Mouse (Mus musculus): ENCODE results near the gene Frmd4a.

The Frmd4a gene

GRCm38 (mm10) chr2:4142221-4142950, 124.9 kb downstream of the Frmd4a start:
- DNase-seq (ENCODE audit: low spot score): no peak

- DNase-seq (ENCODE audit: low spot score): no peak
Observed at GRCm38 (mm10) chr2:4144424-4144823, 126.9 kb downstream of the Frmd4a start.

- no peak for DNase-seq (ENCODE audit: low spot score)
Observed at GRCm38 (mm10) chr2:4152521-4153040, 135.1 kb downstream of the Frmd4a start.

GRCm38 (mm10) chr2:4153131-4153631, 135.7 kb downstream of the Frmd4a start:
- DNase-seq (ENCODE audit: low spot score): no peak

DNA sequence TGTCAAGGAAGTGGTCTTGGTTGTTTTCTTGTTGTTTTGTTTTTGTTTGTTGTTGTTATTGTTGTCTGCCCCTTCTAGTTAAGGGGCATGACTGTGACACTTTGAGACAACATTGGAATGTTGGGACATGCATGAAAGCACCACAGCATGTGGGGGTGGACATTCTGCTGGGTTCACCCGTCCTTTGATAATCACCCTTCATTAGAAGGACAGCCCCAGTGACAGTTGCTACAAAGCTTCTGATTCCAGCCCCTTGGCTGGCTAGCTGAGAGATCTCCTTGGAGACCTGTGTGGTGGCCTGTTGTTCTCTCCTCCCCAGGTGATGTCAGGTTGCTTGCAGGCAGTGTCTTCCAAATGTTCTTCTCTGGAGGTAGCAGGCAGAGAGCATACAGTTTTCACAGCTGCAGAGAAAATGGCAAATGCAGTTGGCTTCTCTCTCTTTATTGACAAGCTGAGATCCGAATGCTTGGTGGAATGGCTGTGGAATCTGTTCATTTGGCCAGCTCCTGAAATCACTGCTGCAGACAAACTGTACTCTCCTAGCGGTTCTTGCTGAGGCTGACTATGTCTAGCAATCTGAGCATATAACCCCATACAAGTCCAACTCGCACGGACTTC, 136.6 kb downstream of the Frmd4a start:
- DNase-seq (ENCODE audit: low spot score): no peak

GRCm38 (mm10) chr2:4154654-4155047, 137.1 kb downstream of the Frmd4a start:
- no peak for DNase-seq (ENCODE audit: low spot score)

- DNase-seq (ENCODE audit: low spot score): no peak
Observed at GRCm38 (mm10) chr2:4155406-4155805, 137.9 kb downstream of the Frmd4a start.

DNA sequence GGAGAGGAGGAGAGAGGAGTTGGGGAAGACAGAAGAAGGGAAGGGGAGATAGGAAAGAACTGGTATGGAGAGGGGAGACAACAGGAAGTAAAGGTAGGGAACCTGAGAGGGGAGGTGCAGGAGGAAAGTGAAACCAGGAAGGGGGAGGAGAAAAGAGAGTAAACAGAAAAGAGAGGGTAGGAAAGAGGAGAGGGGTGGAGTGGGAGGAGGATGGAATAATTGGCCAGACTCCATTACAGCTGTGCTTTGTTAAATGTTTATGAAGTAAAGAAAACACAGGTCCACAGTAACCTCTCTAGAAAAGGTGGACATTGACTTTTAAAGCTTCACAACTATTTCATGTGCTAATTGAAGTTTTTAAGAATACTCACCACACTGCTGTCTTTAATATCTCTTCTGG, 139.0 kb downstream of the Frmd4a start:
- no peak for DNase-seq (ENCODE audit: low spot score)

DNA sequence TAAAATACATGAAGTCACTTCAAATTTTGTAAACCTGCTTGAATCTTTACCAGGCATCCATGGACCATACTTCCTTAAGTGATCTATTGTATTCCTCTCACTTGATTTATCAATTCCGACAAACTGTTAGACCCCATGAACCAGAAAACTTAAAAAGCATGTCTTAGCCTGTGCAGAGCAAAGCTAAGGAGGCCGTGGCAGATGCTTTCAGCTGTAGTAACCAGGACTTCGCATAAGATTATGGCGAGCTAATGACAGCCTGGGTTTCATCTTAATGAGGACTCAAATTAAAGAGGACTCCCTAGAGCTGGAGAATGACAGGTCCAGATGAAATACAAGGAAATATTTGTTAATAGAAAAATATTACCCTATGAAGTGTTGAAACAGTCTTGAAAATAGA, 139.9 kb downstream of the Frmd4a start:
- DNase-seq (ENCODE audit: low spot score): no peak

DNA sequence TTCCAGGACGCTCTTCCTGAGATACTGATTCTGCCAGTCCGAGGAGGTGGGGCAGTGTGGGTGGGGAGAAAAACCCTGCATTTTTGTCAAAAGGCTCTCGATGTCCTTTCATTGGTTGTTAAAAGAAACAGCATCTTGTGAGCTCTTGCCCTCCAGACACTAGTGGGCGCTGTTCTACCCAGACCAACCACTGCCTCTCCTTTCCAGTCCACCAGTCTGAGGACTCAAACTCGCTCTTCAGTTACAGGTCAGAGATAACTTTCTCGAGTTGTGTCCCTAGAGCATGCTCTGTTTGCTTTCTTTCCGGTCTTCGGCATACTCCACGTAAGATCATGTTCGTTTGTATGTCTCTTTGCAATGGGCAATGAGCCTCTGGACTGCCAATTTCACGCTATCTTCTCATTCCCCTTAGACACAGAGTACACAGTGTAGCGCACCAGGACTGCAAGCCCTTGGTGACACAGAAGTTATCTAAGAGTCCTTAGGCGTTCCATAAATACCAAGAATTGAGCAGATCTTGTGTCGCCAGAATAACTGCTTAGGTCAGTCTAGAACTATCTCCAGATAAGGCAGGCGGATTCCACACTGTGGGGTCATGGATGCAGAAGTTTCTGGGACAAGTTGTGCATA, 142.2 kb downstream of the Frmd4a start:
- DNase-seq (ENCODE audit: low spot score): no peak

DNA sequence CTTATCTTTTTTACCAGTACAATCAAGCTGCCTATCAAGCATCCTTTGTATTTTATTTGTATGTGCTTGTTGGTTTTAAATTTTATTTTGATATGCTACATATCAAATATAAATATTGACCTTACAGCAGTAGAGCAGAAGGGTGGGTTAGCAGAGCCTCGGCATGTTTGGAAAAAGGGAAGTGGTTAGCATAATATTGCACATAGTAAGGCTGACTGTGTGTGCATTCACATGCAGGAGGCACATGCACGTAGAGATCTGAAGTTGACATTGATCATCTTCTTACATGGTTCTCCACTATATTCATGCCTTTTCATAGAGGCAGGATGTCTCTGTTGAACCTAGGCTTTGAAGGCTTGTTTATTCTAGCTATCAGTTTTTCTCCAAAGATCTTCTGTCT, 148.7 kb downstream of the Frmd4a start:
- DNase-seq (ENCODE audit: low spot score): no peak

- no peak for DNase-seq (ENCODE audit: low spot score)
Observed at GRCm38 (mm10) chr2:4167131-4167530, 149.6 kb downstream of the Frmd4a start.

GRCm38 (mm10) chr2:4169726-4170125, 152.2 kb downstream of the Frmd4a start:
- DNase-seq (ENCODE audit: low spot score): no peak

GRCm38 (mm10) chr2:4170189-4170588, 152.7 kb downstream of the Frmd4a start:
- DNase-seq (ENCODE audit: low spot score): no peak

GRCm38 (mm10) chr2:4184991-4185390, 167.5 kb downstream of the Frmd4a start:
- no peak for DNase-seq (ENCODE audit: low spot score)

- DNase-seq (ENCODE audit: low spot score): no peak
Observed at GRCm38 (mm10) chr2:4187521-4187920, 170.0 kb downstream of the Frmd4a start.

DNA sequence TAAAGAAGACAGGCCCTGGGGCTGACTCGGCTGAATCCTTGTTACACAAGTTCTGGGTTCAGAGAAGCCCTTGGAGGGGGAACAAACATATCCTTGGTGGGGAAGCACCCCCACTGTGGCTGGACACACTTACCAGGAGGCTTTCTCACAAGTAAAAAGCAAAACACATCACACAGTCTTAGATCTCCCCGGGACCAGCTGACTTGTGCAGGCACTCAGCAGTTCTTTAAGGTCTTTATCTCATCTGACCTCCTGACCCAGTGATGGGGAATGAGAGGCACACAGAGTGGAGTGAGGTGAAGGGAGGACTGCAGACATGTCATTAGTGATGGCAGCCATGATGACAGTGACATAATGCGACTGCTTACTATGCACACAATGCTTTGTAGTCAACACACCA, 170.8 kb downstream of the Frmd4a start:
- no peak for DNase-seq (ENCODE audit: low spot score)

- no peak for DNase-seq (ENCODE audit: low spot score)
Observed at GRCm38 (mm10) chr2:4190345-4190744, 172.8 kb downstream of the Frmd4a start.

DNA sequence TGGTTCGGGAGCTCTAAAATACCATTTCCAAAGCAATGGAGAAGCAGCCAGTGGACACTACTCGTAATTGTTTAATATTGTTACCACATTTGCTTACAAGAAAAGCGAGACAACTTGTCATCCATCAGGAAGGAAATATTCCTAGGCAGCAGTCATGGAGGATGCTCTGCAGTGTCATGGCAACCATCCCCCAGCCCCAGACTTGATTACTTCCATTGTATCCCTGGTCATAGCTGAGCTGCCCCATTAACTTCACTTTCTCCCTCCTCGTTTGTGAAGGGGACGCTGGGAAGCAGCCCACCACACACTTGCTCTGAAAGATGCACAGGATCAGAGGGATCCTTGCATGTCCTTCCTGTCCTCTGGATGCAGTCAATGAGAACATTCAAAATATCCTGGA, 173.5 kb downstream of the Frmd4a start:
- DNase-seq (ENCODE audit: low spot score): no peak

DNA sequence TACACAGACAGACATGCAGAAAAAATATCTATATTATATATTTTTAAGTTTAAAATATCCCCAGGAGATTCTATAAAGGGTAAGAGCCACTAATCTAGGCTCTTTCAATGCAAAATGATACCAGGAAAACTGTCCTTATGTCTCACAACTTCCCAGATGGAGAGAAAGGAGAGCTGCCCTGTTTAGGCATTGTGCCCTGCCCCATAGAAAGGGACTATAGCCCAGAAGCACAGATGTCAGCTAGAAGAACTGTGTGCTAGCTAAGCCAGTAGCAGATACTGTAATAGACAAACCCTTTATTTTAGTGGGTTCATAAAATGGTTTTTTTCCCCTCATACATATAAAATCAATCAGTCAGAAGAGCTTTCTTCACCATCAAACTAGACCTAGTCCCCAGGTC, 175.7 kb downstream of the Frmd4a start:
- DNase-seq (ENCODE audit: low spot score): no peak

GRCm38 (mm10) chr2:4194324-4195014, 177.0 kb downstream of the Frmd4a start:
- DNase-seq (ENCODE audit: low spot score): no peak

DNA sequence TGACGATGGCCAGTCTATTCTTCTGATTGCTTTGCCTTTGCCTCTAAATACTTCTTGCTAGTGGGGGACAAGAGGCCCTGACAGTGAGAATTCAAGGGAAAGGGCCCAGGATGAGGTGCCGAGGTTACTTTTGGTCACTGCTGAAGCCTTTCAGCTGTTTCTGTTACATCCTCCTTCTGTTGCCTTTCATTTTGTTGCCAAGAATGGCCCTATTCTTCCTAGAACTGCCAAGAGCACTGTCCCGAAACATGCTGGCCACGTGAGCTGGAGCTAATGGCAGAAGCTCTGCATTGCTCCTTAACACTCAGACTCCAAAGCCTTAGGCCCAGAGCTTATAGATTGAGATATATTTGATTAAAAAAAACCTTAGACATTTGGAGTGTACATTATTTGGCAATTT, 178.5 kb downstream of the Frmd4a start:
- DNase-seq (ENCODE audit: low spot score): no peak

All from testis, postnatal 14 days (tissue).